Mouse (Mus musculus): ENCODE results near the gene Col28a1.

DNA sequence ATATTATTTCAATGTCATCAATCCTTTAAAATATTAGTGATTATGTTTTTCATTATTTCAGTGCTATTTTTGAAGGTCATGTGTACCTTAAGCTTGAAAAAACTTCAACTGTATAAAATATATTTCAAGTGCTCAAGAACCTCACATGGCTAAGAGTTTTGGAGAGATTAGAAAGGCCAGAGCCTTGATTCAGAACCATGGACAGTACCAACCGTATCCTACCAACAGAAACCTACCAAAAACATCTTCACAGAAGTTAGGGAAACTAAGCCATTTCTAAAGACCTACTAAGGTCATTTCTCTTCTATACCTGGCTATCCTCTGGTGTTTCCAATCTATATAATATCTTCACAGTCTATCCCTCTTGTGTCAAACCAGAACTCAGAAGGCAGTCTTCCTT lies 50.5 kb downstream of the Col28a1 start:
- no peak for TF ChIP-seq FLI1 (IDR thresholded peaks at IDR 0.05; ENCODE audit: low read length)
- TF ChIP-seq GATA1 (IDR thresholded peaks at IDR 0.05; ENCODE audit: borderline replicate concordance, low read length), result no peak

All from megakaryocyte, embryonic 14.5 days (primary cell).